Mouse (Mus musculus) forebrain, embryonic 15.5 days (tissue): ENCODE data around the gene Notch2. TPM values are rescaled to one million over a fixed set of nuclear protein-coding genes. Genes with fewer than 3 reads are reported as not detected.

Experiments used
- ATAC-seq: fragments of 200-750 bp; cut with Nextera tagmentation; replicated peaks from 2 replicates; pipeline ENCODE4 v1.8.0; 2017; ENCODE audit warnings: mild to moderate bottlenecking, moderate TSS enrichment, moderate library complexity
- H3K27ac ChIP-seq: fragments of 300-500 bp; sonication (generic); replicated peaks from 2 replicates; pipeline ENCODE4 v1.5.1; 2015; ENCODE audit warnings: mild to moderate bottlenecking, inconsistent platforms
- H3K27me3 ChIP-seq: fragments of 300-500 bp; sonication (generic); 2 replicates; pipeline ENCODE4 v1.6.1; 2015; ENCODE audit warnings: inconsistent platforms
- H3K36me3 ChIP-seq: fragments of 300-500 bp; sonication (generic); 2 replicates; pipeline ENCODE4 v1.6.1; 2015; ENCODE audit warnings: mild to moderate bottlenecking, inconsistent platforms
- H3K4me1 ChIP-seq: fragments of 300-500 bp; sonication (generic); 2 replicates; pipeline ENCODE4 v1.6.1; 2015; ENCODE audit warnings: inconsistent platforms
- H3K4me2 ChIP-seq: fragments of 300-500 bp; sonication (generic); replicated peaks from 2 replicates; pipeline ENCODE4 v1.6.1; 2015; ENCODE audit warnings: mild to moderate bottlenecking, inconsistent platforms
- H3K4me3 ChIP-seq: fragments of 300-500 bp; sonication (generic); 2 replicates; pipeline ENCODE4 v1.5.1; 2015; ENCODE audit warnings: mild to moderate bottlenecking, inconsistent platforms
- H3K9ac ChIP-seq: fragments of 300-500 bp; sonication (generic); replicated peaks from 2 replicates; pipeline ENCODE4 v1.6.1; 2015; ENCODE audit warnings: mild to moderate bottlenecking, inconsistent platforms
- H3K9me3 ChIP-seq: fragments of 300-500 bp; sonication (generic); 2 replicates; pipeline ENCODE4 v1.6.1; 2016; ENCODE audit warnings: inconsistent platforms
- WGBS: fragments of 180-500 bp; shearing (Covaris S2); methylation state at CpG from one replicate; pipeline ENCODE4 v1.1.7; 2015; ENCODE audit warnings: mixed read lengths; 5-methylcytosine and 5-hydroxymethylcytosine counted together
- polyA plus RNA-seq: library from polyadenylated mRNA; unstranded; fragments of >200 nt; fragmentation: Nextera tagmentation; extraction: Ambion mirVana; gene quantifications from 2 replicates; pipeline ENCODE4 v1.2.1, GENCODE M21; 2015

The Notch2 gene
- polyA plus RNA-seq, 1 experiment from 2014 or later, result 17.8 TPM

DNA sequence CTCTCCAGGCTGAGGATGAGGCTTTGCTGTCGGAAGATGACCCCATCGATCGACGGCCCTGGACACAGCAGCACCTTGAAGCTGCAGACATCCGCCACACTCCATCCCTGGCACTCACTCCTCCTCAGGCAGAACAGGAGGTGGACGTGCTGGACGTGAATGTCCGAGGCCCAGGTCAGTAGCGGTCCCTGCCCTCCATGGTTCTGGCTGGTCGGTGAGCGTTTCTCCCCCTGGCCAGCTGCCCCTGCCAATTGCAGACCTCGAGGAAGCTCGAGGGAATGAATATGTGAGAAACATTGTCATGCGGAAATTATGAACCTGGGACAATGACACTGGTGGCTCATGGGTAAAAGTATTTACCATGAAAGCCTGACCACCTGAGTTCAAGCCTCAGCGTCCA is 128.1 kb downstream of the Notch2 start:
- peaks cover 47% of the 10 kb centered on the region for H3K36me3 ChIP-seq
- WGBS, result 93% methylated on average over 15 of the region's 15 CpGs
- H3K4me2 ChIP-seq, result no peak overlapping the region

DNA sequence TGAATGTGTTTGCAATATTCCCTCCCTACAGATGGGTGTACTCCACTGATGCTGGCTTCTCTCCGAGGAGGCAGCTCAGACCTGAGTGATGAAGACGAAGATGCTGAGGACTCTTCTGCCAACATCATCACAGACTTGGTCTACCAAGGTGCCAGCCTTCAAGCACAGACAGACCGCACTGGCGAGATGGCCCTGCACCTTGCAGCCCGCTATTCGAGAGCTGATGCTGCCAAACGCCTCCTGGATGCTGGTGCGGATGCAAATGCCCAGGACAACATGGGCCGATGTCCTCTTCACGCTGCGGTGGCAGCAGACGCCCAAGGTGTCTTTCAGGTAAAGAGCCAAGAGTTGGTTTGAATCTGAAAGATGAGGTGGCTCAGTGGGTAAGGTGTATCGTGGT is 129.5 kb downstream of the Notch2 start:
- H3K36me3 ChIP-seq, result peaks cover 57% of the 10 kb centered on the region

More for the DNA sequence above, 128.1 kb downstream of the Notch2 start:
- ATAC-seq, result no peak
- Histone ChIP-seq H3K27me3 (no peaks in the 10 kb centered on the region), H3K27ac (no peak overlapping the region), H3K9ac (no peak overlapping the region), H3K9me3 (no peaks in the 10 kb centered on the region), H3K4me1 (no peaks in the 10 kb centered on the region), H3K4me3 (no peak overlapping the region)

DNA sequence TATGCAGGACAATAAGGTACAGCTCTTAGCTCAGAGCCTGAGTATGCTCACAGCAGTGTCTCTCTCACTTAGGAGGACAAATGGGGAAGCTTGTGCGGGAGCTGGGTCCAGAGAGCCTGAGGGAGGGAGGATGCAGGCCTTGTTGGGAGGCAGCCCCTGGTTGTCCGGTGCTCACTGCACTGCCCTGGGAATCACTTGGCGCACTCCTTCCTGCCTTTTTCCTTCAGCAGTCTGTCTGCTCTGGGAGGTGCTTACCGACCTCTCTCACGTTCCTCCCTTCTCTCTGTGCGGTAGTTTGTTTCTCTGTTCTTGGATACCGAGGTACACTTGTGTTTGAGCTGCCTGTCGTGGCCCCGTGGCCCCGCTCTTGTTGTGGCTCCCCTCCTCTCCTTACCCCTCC is 131.9 kb downstream of the Notch2 start:
- Histone ChIP-seq H3K9ac (no peak overlapping the region), H3K27ac (no peak overlapping the region), H3K27me3 (no peaks in the 10 kb centered on the region), H3K36me3 (peaks cover 45% of the 10 kb centered on the region), H3K4me2 (no peak overlapping the region), H3K4me1 (no peaks in the 10 kb centered on the region), H3K9me3 (no peaks in the 10 kb centered on the region), H3K4me3 (no peak overlapping the region)
- ATAC-seq, result no peak
- 79% methylated on average over 10 of the region's 10 CpGs for WGBS

More for the DNA sequence above, 129.5 kb downstream of the Notch2 start:
- Histone ChIP-seq H3K27me3 (no peaks in the 10 kb centered on the region), H3K4me1 (no peaks in the 10 kb centered on the region), H3K9ac (no peak overlapping the region), H3K27ac (no peak overlapping the region), H3K4me2 (no peak overlapping the region), H3K9me3 (no peaks in the 10 kb centered on the region), H3K4me3 (no peak overlapping the region)
- ATAC-seq, result no peak
- 94% methylated on average over 13 of the region's 13 CpGs for WGBS

DNA sequence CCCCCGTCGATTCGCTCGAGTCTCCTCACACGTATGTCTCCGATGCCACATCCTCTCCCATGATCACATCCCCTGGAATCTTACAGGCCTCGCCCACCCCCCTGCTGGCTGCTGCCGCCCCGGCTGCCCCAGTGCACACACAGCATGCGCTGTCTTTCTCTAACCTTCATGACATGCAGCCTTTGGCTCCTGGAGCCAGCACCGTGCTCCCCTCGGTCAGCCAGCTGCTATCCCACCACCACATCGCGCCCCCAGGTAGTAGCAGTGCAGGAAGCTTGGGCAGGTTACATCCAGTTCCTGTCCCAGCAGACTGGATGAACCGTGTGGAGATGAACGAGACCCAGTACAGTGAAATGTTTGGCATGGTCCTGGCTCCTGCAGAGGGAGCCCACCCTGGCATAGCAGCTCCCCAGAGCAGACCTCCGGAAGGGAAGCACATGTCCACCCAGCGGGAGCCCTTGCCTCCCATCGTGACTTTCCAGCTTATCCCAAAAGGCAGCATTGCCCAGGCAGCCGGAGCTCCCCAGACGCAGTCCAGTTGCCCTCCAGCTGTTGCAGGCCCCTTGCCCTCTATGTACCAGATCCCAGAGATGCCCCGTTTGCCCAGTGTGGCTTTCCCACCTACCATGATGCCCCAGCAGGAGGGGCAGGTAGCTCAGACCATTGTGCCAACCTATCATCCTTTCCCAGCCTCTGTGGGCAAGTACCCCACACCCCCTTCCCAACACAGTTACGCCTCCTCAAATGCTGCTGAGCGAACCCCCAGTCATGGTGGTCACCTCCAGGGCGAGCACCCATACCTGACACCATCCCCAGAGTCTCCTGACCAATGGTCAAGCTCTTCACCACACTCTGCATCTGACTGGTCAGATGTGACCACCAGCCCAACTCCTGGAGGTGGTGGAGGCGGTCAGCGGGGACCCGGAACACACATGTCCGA is 133.4 kb downstream of the Notch2 start:
- 95% methylated on average over 29 of the region's 29 CpGs for WGBS
- no peaks in the 10 kb centered on the region for H3K4me1 ChIP-seq
- no peak overlapping the region for H3K4me2 ChIP-seq
- no peaks in the 10 kb centered on the region for H3K27me3 ChIP-seq
- ATAC-seq, result no peak
- H3K36me3 ChIP-seq, result peaks cover 43% of the 10 kb centered on the region
- no peak overlapping the region for H3K27ac ChIP-seq
- H3K4me3 ChIP-seq, result no peak overlapping the region
- no peaks in the 10 kb centered on the region for H3K9me3 ChIP-seq
- H3K9ac ChIP-seq, result no peak overlapping the region

DNA sequence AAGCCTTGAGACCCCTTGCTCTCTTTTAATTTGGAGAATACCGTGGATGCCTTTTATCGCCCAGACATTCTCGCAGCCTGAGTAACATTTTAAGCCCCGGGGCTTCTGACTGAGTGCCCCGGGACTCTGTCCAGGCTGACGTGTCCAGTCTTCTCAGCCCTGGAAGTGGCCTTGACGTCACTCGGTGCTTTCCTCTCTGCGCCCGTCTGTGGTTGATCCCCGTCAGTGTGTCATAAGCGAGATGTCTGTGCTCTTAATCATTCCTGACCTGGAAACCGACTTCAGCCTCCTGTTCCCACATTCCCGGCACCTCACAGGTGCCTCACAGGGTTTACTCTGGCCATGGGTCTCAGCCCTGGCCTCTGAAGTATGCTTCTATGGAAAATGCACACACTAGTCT is 134.4 kb downstream of the Notch2 start:
- H3K9ac ChIP-seq, result no peak overlapping the region
- H3K4me2 ChIP-seq, result no peak overlapping the region
- no peak overlapping the region for H3K27ac ChIP-seq
- 95% methylated on average over 14 of the region's 14 CpGs for WGBS
- no peak for ATAC-seq
- H3K36me3 ChIP-seq, result peaks cover 34% of the 10 kb centered on the region
- no peaks in the 10 kb centered on the region for H3K4me1 ChIP-seq
- no peaks in the 10 kb centered on the region for H3K9me3 ChIP-seq
- H3K4me3 ChIP-seq, result no peak overlapping the region
- H3K27me3 ChIP-seq, result no peaks in the 10 kb centered on the region

DNA sequence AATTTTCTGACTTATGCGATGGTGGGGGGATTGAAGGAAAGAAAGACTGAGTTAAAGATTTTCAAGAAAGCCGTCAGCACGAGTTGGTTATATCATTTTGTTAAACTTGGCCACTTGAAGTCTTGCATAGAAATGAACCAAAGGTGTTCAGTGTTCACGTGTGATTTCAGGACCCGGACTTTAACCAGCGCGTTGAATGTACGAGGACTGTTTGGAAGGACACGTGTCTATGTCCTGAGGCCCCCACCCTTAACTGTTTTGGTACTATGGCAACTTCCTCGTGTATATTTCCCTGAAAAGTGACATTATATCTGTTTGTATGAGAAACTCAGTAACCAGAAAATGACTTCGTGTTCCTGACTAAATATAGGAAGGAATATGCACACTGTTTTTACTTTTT is 136.6 kb downstream of the Notch2 start:
- no peaks in the 10 kb centered on the region for H3K9me3 ChIP-seq
- no peaks in the 10 kb centered on the region for H3K4me1 ChIP-seq
- no peak overlapping the region for H3K9ac ChIP-seq
- H3K27me3 ChIP-seq, result no peaks in the 10 kb centered on the region
- H3K4me2 ChIP-seq, result no peak overlapping the region
- no peak overlapping the region for H3K27ac ChIP-seq
- no peak overlapping the region for H3K4me3 ChIP-seq
- ATAC-seq, result no peak
- 95% methylated on average over 11 of the region's 11 CpGs for WGBS
- H3K36me3 ChIP-seq, result peaks cover 18% of the 10 kb centered on the region

DNA sequence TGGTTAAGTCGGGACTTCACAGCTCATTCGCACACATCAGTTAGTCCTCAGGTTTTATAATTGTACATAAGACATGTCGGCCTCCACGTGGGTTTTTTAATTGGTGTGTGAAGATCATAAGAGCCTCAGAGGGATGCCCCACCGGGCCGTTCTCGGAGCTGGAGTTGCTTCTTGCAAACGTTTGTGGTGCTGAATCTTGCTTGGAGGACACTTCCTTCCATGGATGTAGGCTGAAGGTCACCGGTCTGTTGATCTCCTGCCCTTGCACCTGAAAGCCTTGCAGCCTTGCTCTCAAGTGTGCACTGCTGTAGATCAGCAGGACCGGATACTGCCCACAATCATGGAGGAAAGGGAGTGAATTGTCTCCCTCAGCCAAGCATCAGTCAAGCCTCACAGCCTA is 137.7 kb downstream of the Notch2 start:
- WGBS, result 89% methylated on average over 10 of the region's 10 CpGs

DNA sequence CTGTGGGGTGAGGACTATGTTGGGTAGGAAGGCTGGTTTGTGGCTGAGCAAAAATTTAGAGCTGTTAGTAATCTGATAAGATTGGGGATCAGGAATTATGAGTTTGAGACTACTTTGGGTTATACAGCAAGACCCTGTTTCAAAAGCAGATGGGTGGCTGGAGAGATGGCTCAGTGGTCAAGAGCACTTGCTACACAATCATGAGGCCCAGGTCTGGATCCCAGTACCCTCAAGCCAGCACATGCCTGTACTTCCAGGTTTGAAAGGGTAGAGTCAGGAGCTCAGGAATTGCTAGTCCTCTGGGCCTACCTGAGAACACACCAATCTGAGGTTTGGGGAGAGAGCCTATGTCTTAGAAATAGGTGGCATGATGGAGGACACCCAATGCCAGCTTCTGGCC is 140.1 kb downstream of the Notch2 start:
- Histone ChIP-seq H3K9ac (no peak overlapping the region), H3K27ac (no peak overlapping the region)

More for the DNA sequence above, 137.7 kb downstream of the Notch2 start:
- Histone ChIP-seq H3K27ac (no peak overlapping the region), H3K4me1 (no peaks in the 10 kb centered on the region), H3K36me3 (peaks cover 14% of the 10 kb centered on the region), H3K4me3 (no peak overlapping the region), H3K4me2 (no peak overlapping the region), H3K9me3 (no peaks in the 10 kb centered on the region), H3K9ac (no peak overlapping the region), H3K27me3 (no peaks in the 10 kb centered on the region)
- no peak for ATAC-seq

DNA sequence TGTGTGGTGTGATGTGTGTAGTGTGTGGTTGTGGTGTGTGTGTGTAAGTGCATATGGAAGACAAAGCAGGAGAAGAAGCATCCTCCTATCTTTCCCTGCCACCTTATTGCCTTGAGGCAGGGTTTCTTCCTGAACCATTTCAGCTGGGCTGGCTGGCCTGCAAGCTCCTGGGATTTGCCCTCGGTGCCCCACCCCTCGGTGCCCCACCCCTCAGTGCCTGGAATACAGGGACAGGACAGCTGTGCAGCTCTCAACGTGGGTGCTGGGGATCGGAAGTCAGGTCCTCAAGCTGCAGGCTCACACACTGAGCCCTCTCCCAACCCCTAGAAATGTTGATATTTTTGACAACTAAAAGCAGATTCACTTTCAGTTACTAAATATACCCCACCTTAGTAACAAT is 142.8 kb downstream of the Notch2 start:
- no peaks in the 10 kb centered on the region for H3K36me3 ChIP-seq
- no peaks in the 10 kb centered on the region for H3K9me3 ChIP-seq
- H3K9ac ChIP-seq, result no peak overlapping the region
- H3K4me1 ChIP-seq, result no peaks in the 10 kb centered on the region
- WGBS, result 49% methylated on average over 4 of the region's 4 CpGs
- H3K27ac ChIP-seq, result no peak overlapping the region
- H3K4me2 ChIP-seq, result no peak overlapping the region
- no peak for ATAC-seq
- H3K4me3 ChIP-seq, result no peak overlapping the region
- no peaks in the 10 kb centered on the region for H3K27me3 ChIP-seq

More for the DNA sequence above, 140.1 kb downstream of the Notch2 start:
- Histone ChIP-seq H3K4me3 (no peak overlapping the region), H3K4me2 (no peak overlapping the region), H3K4me1 (no peaks in the 10 kb centered on the region), H3K27me3 (no peaks in the 10 kb centered on the region), H3K9me3 (no peaks in the 10 kb centered on the region), H3K36me3 (no peaks in the 10 kb centered on the region)
- ATAC-seq, result no peak

DNA sequence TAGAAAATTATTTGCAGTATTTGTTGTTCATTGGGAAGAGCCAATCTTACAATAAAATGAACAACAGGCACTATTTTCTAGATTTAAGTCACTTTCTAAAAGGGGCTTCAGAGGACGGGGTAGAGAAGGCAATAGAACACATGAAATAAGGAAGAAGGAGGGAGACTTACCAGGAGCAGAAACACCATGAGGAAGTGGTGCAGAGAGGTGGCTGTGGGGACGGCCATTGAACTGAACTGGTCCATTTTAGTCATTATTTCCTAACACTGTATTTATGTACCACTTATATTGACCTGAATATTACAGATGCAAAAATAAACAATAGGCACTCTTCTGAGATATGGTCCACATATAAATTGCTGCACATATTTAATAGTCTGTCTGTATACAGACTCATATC is 143.7 kb downstream of the Notch2 start:
- Histone ChIP-seq H3K36me3 (no peaks in the 10 kb centered on the region), H3K4me1 (no peaks in the 10 kb centered on the region), H3K27ac (no peak overlapping the region), H3K27me3 (no peaks in the 10 kb centered on the region), H3K4me3 (no peak overlapping the region), H3K9ac (no peak overlapping the region), H3K9me3 (no peaks in the 10 kb centered on the region), H3K4me2 (no peak overlapping the region)
- ATAC-seq, result no peak
- 82% methylated on average over 2 of the region's 2 CpGs for WGBS

DNA sequence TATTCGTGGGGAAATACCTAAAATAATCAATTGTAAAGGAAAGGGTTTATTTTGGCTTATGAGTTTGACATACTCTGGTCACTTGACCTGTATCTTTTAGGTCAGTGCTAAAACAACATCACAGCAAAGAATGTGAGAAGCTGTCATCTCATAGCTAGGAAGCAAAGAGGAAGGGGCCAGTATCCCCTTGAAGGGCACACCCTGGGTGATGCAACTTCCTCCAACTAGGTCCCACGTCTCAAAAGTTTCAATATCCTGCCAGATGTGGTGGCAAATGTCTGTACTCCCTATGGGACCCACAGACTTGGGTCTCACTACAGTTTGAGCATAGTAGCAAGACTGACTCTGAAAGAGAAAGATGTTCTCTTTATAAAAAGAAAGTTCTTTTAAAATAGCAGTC is 144.3 kb downstream of the Notch2 start:
- Histone ChIP-seq H3K4me3 (no peak overlapping the region), H3K9me3 (no peaks in the 10 kb centered on the region), H3K36me3 (no peaks in the 10 kb centered on the region), H3K4me2 (no peak overlapping the region), H3K9ac (no peak overlapping the region), H3K27me3 (no peaks in the 10 kb centered on the region), H3K4me1 (no peaks in the 10 kb centered on the region), H3K27ac (no peak overlapping the region)
- WGBS, result 66% methylated on average over 2 of the region's 2 CpGs
- no peak for ATAC-seq

DNA sequence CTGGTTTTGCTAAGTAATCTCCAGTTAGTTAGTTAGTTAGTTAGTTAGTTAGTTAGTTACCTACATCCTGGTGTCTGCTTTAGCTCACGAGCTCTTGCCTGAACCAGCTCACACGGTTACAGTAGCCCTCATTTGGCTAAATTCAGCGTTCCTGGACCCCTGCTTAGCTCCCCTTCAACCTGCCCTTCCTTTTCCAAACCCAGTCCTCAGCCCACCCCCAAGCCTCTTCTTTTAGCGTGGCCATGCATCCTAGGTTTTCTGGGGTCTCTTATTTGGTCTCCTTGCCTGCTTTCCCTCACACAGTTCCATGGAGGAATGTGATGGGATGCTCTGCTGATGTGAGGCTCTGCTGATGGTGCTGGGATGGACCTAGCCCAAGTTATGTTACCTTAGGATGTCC is 145.3 kb downstream of the Notch2 start:
- H3K36me3 ChIP-seq, result no peaks in the 10 kb centered on the region
- H3K4me2 ChIP-seq, result no peak overlapping the region
- no peaks in the 10 kb centered on the region for H3K4me1 ChIP-seq
- H3K27ac ChIP-seq, result no peak overlapping the region
- no peak overlapping the region for H3K4me3 ChIP-seq
- no peaks in the 10 kb centered on the region for H3K9me3 ChIP-seq
- H3K27me3 ChIP-seq, result no peaks in the 10 kb centered on the region
- 84% methylated on average over 4 of the region's 4 CpGs for WGBS
- no peak for ATAC-seq
- no peak overlapping the region for H3K9ac ChIP-seq

DNA sequence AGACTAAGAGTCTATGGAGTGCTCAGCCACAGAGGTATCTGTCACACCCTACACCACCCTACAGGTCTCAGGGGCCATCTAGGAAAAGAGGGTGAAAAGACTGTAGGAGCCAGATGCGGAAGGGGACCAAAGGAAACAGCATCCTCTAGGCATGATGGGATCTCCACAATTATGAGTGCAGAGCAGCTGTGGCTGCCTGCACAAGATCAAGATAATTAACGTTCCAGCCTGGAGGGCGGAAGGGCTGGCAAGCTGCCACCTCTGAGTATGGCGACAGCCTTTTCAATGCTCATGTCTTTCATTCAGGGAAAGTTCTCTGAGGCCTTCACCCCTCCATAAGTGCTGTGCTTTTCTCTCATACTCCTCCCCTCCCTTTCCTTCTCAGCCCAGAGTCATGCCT is 146.0 kb downstream of the Notch2 start:
- no peak overlapping the region for H3K9ac ChIP-seq
- H3K4me2 ChIP-seq, result no peak overlapping the region
- no peaks in the 10 kb centered on the region for H3K9me3 ChIP-seq
- ATAC-seq, result 0 out of 2 replicates have a peak, but pooled peaks have one; percentile 19
- no peaks in the 10 kb centered on the region for H3K27me3 ChIP-seq
- no peak overlapping the region for H3K4me3 ChIP-seq
- H3K4me1 ChIP-seq, result no peaks in the 10 kb centered on the region
- H3K27ac ChIP-seq, result no peak overlapping the region
- WGBS, result 22% methylated on average over 4 of the region's 4 CpGs
- no peaks in the 10 kb centered on the region for H3K36me3 ChIP-seq
